Mouse (Mus musculus): ENCODE data around the gene Epb41. TPM values are rescaled to one million over a fixed set of nuclear protein-coding genes. Genes with fewer than 3 reads are reported as not detected.

The Epb41 gene
- total RNA-seq, 2 experiments from 2014 or later: 144 to 148 TPM

GRCm38 (mm10) chr4:132051321-132052275 lies 23.5 kb downstream of the Epb41 start:
- intact Hi-C loops (cut with DNase I): loop anchor here (2.0 kb wide), 1 partner anchor 13 kb away; no protein-coding TSS in a partner anchor
- DNase-seq: no peak

DNA sequence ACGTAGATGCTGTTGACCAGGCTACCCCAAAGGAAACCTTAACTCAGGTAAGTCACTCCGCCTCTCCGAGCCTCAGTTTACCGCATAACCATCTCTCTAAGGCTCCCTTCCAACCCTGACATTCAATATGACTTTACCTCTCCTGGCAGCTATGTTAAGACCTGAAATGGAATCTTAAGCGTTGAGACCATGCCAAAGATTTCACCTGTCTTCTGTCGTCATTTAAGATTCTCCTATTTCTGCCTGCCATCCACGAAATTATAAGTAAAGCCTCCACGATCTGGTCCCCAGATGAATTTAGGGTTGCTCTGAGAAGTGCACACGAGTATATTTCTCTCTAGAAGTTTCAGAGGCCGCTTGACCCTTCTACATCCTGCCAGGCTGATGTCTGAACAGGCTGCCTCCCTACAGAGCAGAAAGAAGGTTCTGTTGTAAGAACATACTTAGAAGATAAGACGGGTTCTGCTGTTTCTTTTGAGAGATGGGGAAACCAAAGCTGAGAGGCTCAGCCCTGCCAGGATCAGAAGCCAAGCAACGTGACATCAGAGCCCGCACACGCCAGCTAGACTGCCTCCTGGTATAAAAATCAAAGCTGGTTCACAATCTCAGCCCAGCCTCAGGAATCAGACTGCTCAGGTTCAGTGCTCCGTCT lies 25.4 kb downstream of the Epb41 start:
- intact Hi-C loops (cut with DNase I): loop anchor here (1.0 to 2.0 kb wide), 2 partner anchors 15 to 25 kb away; partner anchors contain the start of gene Gm10300
- DNase-seq: peak in 1 of 2 experiments; percentile 31

- intact Hi-C loops (cut with DNase I): loop anchor here (1.0 kb wide), 1 partner anchor 25 kb away; the partner anchor contains the start of gene Gm10300
- peak; percentile 79 to 82 for DNase-seq
Observed at GRCm38 (mm10) chr4:132048995-132049404, 26.1 kb downstream of the Epb41 start.

- intact Hi-C loops (cut with DNase I): no loop called here
- peak; percentile 38 to 41 for DNase-seq
Observed at GRCm38 (mm10) chr4:132048011-132048991, 26.8 kb downstream of the Epb41 start.

GRCm38 (mm10) chr4:132043726-132044125 lies 31.4 kb downstream of the Epb41 start:
- intact Hi-C loops (cut with DNase I): no loop called here
- DNase-seq: no peak

- no peak for DNase-seq
- intact Hi-C loops (cut with DNase I): no loop called here
Observed at GRCm38 (mm10) chr4:132041471-132042332, 33.4 kb downstream of the Epb41 start.

DNA sequence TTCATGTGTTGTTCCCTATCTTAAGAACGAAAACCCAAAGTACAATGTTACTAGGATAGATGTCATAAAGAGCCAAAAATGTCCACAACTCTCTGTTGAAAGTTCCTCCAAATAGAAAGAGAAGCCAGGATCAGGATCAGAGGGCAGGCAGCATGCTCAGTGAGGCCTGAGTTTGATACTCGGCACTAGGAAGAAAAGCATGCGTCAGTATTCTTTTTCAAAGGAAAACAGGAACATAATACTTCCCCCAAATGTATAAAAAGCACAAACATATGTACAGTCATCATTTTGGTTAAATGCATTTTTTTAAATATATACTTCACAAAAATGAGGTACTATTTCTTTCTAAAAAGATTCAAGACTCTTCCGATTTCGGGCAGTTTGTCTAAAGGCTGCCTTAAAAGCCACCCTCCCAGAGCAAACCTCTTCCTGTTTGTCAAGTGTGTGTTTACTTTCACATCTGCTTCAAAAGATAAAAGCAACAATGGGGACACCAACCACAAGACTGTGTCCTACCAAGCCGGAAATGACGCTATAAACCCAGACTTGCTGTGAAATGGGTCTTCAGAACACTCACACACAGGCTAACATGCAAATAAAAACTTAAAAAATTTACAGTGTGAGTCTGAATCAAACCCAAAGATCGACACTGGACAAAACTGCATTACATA lies 35.0 kb downstream of the Epb41 start:
- intact Hi-C loops (cut with DNase I): no loop called here
- DNase-seq: peak in 1 of 2 experiments; percentile 22

DNA sequence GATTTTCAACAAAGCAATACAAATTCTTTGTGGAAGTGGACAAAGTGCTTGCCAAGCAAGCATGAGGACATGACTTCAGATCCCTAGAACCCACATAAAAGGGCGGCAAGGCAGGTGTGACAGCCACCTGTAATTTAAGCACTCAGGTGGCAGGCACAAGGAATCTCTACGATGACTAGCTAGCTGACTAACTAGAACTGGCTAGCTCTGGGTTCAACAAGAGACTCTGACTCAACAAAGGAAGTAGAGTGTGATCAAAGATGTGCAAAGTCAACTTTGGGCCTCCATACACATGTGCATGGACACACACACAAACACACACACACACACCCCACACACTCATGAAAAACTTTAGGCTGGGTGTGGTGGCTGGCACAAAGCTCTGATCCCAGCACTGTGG lies 35.6 kb downstream of the Epb41 start:
- intact Hi-C loops (cut with DNase I): no loop called here
- no peak for DNase-seq

GRCm38 (mm10) chr4:132038809-132039208 lies 36.3 kb downstream of the Epb41 start:
- DNase-seq: peak in 1 of 2 experiments; percentile 28
- intact Hi-C loops (cut with DNase I): no loop called here

- DNase-seq: no peak
- intact Hi-C loops (cut with DNase I): no loop called here
Observed at GRCm38 (mm10) chr4:132037991-132038390, 37.1 kb downstream of the Epb41 start.

DNA sequence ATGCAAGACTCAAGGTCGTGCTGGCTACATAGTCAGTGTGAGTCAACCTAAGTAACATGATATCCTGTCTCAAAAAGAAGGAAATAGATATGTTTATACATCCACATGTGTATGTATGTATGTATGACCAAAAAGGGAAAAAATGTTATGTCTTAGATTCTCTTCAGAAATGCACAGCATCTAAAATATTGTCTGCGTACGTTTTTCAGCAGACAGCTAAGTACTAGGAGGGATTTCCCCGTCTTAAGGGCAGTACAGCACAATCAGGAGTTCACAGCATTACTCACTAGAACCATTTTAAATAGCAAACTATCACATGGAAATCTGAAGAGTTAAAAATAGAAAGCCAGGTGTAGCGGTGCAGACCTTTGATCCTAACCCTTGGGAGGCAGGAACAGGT lies 38.0 kb downstream of the Epb41 start:
- no peak for DNase-seq
- intact Hi-C loops (cut with DNase I): no loop called here

DNA sequence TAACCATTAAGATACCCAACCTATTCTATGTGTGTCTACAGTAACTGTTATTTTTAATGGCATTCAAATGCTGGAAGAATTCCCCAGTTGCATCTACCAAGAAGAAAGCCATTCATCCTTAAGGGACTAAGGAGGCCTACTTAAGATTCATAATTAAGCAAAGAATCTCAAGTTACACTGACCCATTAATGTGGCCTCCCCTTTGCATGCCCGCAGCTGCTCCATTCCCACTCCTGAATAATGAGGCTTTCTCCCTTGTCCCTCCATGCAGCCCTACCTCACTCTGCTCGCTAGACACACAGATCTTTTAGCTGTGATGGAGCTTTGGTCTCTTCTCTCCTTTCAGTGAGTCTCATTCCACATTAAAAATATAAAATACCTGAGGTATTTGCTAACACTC lies 40.9 kb downstream of the Epb41 start:
- DNase-seq: no peak
- intact Hi-C loops (cut with DNase I): no loop called here

DNA sequence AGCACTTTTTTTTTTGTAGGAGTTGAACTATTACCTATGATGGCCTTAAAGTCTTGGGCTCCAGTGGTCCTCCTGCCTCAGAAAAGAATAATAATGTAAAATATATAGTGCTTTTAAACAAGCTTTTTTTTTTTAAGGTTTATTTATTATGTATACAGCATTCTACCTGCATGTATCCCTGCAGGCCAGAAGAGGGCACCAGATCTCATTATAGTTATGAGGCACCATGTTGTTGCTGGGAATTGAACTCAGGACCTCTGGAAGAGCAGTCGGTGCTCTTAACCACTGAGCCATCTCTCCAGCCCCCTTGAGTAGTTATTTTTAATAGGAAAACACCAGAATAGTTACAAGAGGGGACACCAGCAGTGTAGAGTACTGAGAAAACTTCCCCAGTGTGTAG lies 41.9 kb downstream of the Epb41 start:
- no peak for DNase-seq
- intact Hi-C loops (cut with DNase I): loop anchor here (2.0 kb wide), 1 partner anchor 46 kb away; no protein-coding TSS in a partner anchor

GRCm38 (mm10) chr4:132029851-132030741 lies 45.0 kb downstream of the Epb41 start:
- no peak for DNase-seq
- intact Hi-C loops (cut with DNase I): loop anchor here (2.0 kb wide), 1 partner anchor 51 kb away; no protein-coding TSS in a partner anchor

- no peak for DNase-seq
- intact Hi-C loops (cut with DNase I): no loop called here
Observed at GRCm38 (mm10) chr4:132027806-132028205, 47.3 kb downstream of the Epb41 start.

DNA sequence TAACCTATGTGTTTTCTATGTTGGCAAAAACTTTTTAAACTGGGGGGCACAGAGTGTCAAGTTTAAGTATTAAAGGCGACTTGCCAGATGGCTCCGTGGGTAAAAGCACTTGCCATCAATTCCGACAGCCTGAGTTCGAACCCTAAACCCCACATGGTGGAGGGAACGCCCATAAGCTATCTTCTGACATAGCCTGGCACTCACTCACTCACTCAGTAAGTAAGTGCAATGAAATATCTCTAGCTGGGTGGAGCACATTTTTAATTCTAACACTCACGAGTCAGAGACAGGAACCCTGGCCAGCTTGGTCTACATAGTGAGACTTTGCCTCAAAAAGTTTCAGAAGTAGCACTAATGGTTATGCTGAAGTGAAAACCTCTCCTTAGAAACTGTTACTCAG lies 48.0 kb downstream of the Epb41 start:
- intact Hi-C loops (cut with DNase I): no loop called here

GRCm38 (mm10) chr4:132025738-132026527 lies 49.2 kb downstream of the Epb41 start:
- intact Hi-C loops (cut with DNase I): no loop called here
- no peak for DNase-seq

More for the DNA sequence above, 48.0 kb downstream of the Epb41 start:
- DNase-seq: no peak

Measured in heart, postnatal 36 days (tissue).